Mouse (Mus musculus): ENCODE data around the gene Fam160a1. TPM values are rescaled to one million over a fixed set of nuclear protein-coding genes. Genes with fewer than 3 reads are reported as not detected.
A peak's percentile ranks its signal among the peaks of the same experiment; 100 is the strongest.

The Fam160a1 gene
- polyA plus RNA-seq, 1 experiment from 2014 or later = 5.1 TPM

DNA sequence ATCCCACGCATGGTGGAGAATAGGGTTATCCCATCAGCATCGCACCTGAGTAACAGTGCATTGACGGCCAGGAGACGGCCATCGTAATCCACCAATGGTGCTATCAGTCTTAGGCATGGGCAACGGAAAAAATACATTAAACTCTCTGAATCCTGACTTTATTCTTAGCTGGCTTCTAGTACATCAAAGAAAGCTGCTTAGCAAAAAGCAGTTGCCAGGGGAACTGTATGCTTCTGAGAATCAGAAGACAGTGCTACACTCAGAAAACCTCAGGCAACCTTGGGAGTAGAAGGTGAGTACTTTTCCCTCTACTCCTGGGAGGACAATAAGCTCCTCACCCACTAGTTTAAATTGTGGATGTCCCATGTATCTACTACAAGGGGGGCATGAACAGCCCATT, 149.4 kb downstream of the Fam160a1 start:
- H3K4me3 ChIP-seq (replicated peaks) = no peak overlapping the region
- no peaks in the 10 kb centered on the region for H3K27me3 ChIP-seq
- WGBS = 88% methylated on average over 6 of the region's 6 CpGs
- no peak for ATAC-seq (replicated peaks; ENCODE audit: low FRiP score)
- H3K36me3 ChIP-seq = no peaks in the 10 kb centered on the region
- no peak overlapping the region for H3K27ac ChIP-seq
- no peak overlapping the region for H3K4me2 ChIP-seq
- H3K9ac ChIP-seq = no peak overlapping the region
- H3K4me1 ChIP-seq = peaks cover 25% of the 10 kb centered on the region
- H3K9me3 ChIP-seq (replicated peaks) = no peaks in the 10 kb centered on the region

- H3K27me3 ChIP-seq = no peaks in the 10 kb centered on the region
- no peak for ATAC-seq (replicated peaks; ENCODE audit: low FRiP score)
- WGBS = 66% methylated on average over 12 of the region's 12 CpGs
- H3K4me1 ChIP-seq = peaks cover 25% of the 10 kb centered on the region
- H3K36me3 ChIP-seq = no peaks in the 10 kb centered on the region
- H3K4me3 ChIP-seq (replicated peaks) = no peak overlapping the region
- H3K9me3 ChIP-seq (replicated peaks) = no peaks in the 10 kb centered on the region
- H3K4me2 ChIP-seq = no peak overlapping the region
- H3K9ac ChIP-seq = no peak overlapping the region
- no peak overlapping the region for H3K27ac ChIP-seq
Observed at GRCm38 (mm10) chr3:85666736-85667135, 150.4 kb downstream of the Fam160a1 start.

- ATAC-seq (replicated peaks; ENCODE audit: low FRiP score) = peak; percentile 83
- no peak overlapping the region for H3K4me3 ChIP-seq (replicated peaks)
- no peaks in the 10 kb centered on the region for H3K27me3 ChIP-seq
- no peak overlapping the region for H3K9ac ChIP-seq
- peaks cover 25% of the 10 kb centered on the region for H3K4me1 ChIP-seq
- 55% methylated on average over 3 of the region's 3 CpGs for WGBS
- H3K4me2 ChIP-seq = no peak overlapping the region
- H3K36me3 ChIP-seq = no peaks in the 10 kb centered on the region
- no peaks in the 10 kb centered on the region for H3K9me3 ChIP-seq (replicated peaks)
- no peak overlapping the region for H3K27ac ChIP-seq
Observed at GRCm38 (mm10) chr3:85666166-85666565, 150.9 kb downstream of the Fam160a1 start.

DNA sequence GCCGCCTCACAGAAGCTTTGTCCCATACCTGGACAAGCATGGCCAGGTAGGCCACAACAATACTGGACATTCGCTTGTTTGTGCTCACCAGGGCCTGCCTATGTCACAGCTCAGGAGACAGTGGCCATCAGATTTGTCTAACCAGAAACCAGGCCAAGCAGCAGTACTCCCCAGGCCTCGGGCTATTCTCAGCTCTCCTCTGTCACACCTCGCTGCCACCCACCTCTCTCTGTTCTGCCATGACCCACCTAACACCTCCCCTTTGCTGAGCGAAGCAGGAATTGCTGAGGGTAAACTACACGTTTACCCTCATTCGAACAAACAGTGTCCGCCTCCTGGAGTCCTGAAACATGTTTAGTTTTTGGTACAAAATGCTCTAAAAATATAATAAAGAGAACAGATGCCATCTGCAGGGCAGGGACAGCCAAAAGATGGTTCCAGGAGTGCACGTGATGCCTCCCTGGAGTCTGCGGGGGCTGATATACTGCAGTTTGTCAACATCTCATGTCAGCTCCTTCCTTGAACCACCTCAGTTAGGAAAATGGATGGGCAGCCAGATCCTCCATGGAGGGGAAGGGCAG, 152.4 kb downstream of the Fam160a1 start:
- no peak overlapping the region for H3K27ac ChIP-seq
- WGBS = 65% methylated on average over 10 of the region's 10 CpGs

GRCm38 (mm10) chr3:85663826-85664225, 153.3 kb downstream of the Fam160a1 start:
- Histone ChIP-seq H3K27ac (peak overlapping the region; percentile 43), H3K4me1 (peaks cover 25% of the 10 kb centered on the region), H3K4me2 (no peak overlapping the region), H3K4me3 (replicated peaks) (no peak overlapping the region), H3K27me3 (no peaks in the 10 kb centered on the region), H3K9me3 (replicated peaks) (no peaks in the 10 kb centered on the region), H3K36me3 (no peaks in the 10 kb centered on the region), H3K9ac (no peak overlapping the region)
- WGBS = 79% methylated on average over 5 of the region's 5 CpGs
- peak; percentile 58; the same call in 1 of the 2 replicates for ATAC-seq (replicated peaks; ENCODE audit: low FRiP score)

More for the DNA sequence above, 152.4 kb downstream of the Fam160a1 start:
- peaks cover 25% of the 10 kb centered on the region for H3K4me1 ChIP-seq
- H3K4me3 ChIP-seq (replicated peaks) = no peak overlapping the region
- no peak overlapping the region for H3K4me2 ChIP-seq
- H3K9me3 ChIP-seq (replicated peaks) = no peaks in the 10 kb centered on the region
- H3K27me3 ChIP-seq = no peaks in the 10 kb centered on the region
- H3K9ac ChIP-seq = no peak overlapping the region
- no peaks in the 10 kb centered on the region for H3K36me3 ChIP-seq
- peak; percentile 55 for ATAC-seq (replicated peaks; ENCODE audit: low FRiP score)

DNA sequence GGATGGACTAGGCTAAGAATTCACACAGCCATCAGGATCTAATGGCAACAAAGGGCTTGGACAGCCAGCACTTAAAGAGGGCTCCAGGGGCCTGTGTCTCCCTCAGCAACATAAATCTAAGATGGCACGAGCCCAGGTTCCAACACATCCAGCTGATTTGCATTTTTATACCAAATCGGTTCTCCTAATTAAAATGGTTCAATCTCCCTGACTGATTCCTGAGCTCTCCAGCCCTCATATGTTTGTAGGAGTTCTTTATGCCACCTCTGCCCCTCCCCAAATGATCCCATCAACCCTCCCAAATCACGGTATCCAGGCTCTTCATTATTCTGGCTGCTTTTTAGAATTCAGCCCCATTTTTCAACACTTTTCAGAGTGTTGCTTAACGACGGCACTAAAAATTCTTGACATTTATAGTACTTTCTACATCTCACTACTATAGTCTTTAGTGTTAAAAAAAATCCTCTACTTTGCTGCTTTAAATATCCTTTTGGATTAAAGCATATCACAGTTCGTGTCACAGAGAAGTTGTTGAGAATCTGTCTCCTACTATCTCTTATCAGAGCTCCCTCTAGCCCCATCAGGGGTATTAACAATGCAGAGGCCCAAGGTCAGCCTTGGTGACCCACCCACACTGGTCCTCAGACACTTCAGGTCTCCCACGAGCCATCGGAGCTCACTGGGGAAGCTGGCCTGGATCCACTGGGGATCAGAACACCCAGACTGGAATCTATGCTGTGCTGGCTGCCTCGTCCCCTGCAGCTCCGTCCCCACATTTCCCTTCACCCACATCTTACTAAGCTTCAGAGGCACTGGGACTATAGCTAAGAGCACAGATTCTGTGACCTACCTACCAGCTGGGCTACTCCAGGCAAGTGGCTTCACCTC, 154.9 kb downstream of the Fam160a1 start:
- H3K9me3 ChIP-seq (replicated peaks) = no peaks in the 10 kb centered on the region
- no peak overlapping the region for H3K9ac ChIP-seq
- H3K4me2 ChIP-seq = no peak overlapping the region
- no peaks in the 10 kb centered on the region for H3K36me3 ChIP-seq
- H3K4me1 ChIP-seq = peaks cover 25% of the 10 kb centered on the region
- H3K27me3 ChIP-seq = no peaks in the 10 kb centered on the region
- WGBS = 55% methylated on average over 10 of the region's 10 CpGs
- ATAC-seq (replicated peaks; ENCODE audit: low FRiP score) = no peak
- H3K4me3 ChIP-seq (replicated peaks) = no peak overlapping the region
- H3K27ac ChIP-seq = no peak overlapping the region

- 0 out of 2 replicates have a peak, but pooled peaks cover under 1% of the 10 kb centered on the region for H3K36me3 ChIP-seq
- 87% methylated on average over 7 of the region's 7 CpGs for WGBS
- no peak overlapping the region for H3K27ac ChIP-seq
- ATAC-seq (replicated peaks; ENCODE audit: low FRiP score) = no peak
- no peaks in the 10 kb centered on the region for H3K9me3 ChIP-seq (replicated peaks)
- H3K27me3 ChIP-seq = no peaks in the 10 kb centered on the region
- H3K4me2 ChIP-seq = no peak overlapping the region
- H3K9ac ChIP-seq = no peak overlapping the region
- no peak overlapping the region for H3K4me3 ChIP-seq (replicated peaks)
- H3K4me1 ChIP-seq = peaks cover 14% of the 10 kb centered on the region; the same call in 1 of the 2 replicates
Observed at GRCm38 (mm10) chr3:85659681-85660080, 157.4 kb downstream of the Fam160a1 start.

GRCm38 (mm10) chr3:85655538-85655937, 161.6 kb downstream of the Fam160a1 start:
- 90% methylated on average over 3 of the region's 3 CpGs for WGBS

GRCm38 (mm10) chr3:85652727-85653665, 164.1 kb downstream of the Fam160a1 start:
- no peak overlapping the region for H3K4me3 ChIP-seq (replicated peaks)
- no peaks in the 10 kb centered on the region for H3K4me1 ChIP-seq
- H3K27me3 ChIP-seq = no peaks in the 10 kb centered on the region
- H3K27ac ChIP-seq = no peak overlapping the region
- H3K36me3 ChIP-seq = 0 out of 2 replicates have a peak, but pooled peaks cover 8% of the 10 kb centered on the region
- H3K4me2 ChIP-seq = no peak overlapping the region
- no peak for ATAC-seq (replicated peaks; ENCODE audit: low FRiP score)
- H3K9me3 ChIP-seq (replicated peaks) = no peaks in the 10 kb centered on the region
- 72% methylated on average over 4 of the region's 4 CpGs for WGBS
- H3K9ac ChIP-seq = no peak overlapping the region

More at GRCm38 (mm10) chr3:85655538-85655937, 161.6 kb downstream of the Fam160a1 start:
- H3K4me1 ChIP-seq = no peaks in the 10 kb centered on the region
- ATAC-seq (replicated peaks; ENCODE audit: low FRiP score) = no peak
- H3K27ac ChIP-seq = no peak overlapping the region
- H3K27me3 ChIP-seq = no peaks in the 10 kb centered on the region
- H3K9me3 ChIP-seq (replicated peaks) = no peaks in the 10 kb centered on the region
- 0 out of 2 replicates have a peak, but pooled peaks cover 8% of the 10 kb centered on the region for H3K36me3 ChIP-seq
- no peak overlapping the region for H3K4me2 ChIP-seq
- no peak overlapping the region for H3K9ac ChIP-seq
- no peak overlapping the region for H3K4me3 ChIP-seq (replicated peaks)

- no peaks in the 10 kb centered on the region for H3K9me3 ChIP-seq (replicated peaks)
- H3K27ac ChIP-seq = no peak overlapping the region
- WGBS = 89% methylated on average over 4 of the region's 4 CpGs
- no peaks in the 10 kb centered on the region for H3K4me1 ChIP-seq
- no peak overlapping the region for H3K4me3 ChIP-seq (replicated peaks)
- 0 out of 2 replicates have a peak, but pooled peaks cover 4% of the 10 kb centered on the region for H3K36me3 ChIP-seq
- H3K4me2 ChIP-seq = no peak overlapping the region
- no peak overlapping the region for H3K9ac ChIP-seq
- no peaks in the 10 kb centered on the region for H3K27me3 ChIP-seq
- ATAC-seq (replicated peaks; ENCODE audit: low FRiP score) = no peak
Observed at GRCm38 (mm10) chr3:85649176-85649575, 167.9 kb downstream of the Fam160a1 start.

DNA sequence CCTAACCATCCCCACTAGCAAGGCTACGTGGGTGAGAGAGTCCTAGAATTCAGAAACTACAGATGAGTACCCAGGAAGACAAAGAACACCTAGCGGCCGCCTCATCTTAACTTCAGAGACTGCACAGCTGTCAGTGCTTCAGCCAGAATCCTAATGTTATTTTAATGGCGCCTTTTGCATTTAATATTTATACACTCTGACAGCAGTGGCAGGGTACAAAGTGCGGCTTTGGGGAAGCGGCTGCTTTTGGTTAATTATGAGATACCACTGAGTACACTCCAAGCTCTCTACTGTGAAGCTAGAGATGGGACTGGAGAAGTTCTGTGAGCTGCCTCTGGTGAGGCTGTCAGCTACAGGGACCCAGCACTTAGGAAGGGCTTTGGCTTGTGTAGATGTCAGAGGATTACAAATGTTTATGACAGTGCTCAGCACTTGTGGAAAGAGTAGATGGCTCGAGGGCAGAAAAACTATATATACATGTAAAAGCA, 171.5 kb downstream of the Fam160a1 start:
- Histone ChIP-seq H3K9me3 (replicated peaks) (no peaks in the 10 kb centered on the region), H3K9ac (no peak overlapping the region), H3K4me1 (no peaks in the 10 kb centered on the region), H3K27me3 (no peaks in the 10 kb centered on the region), H3K4me2 (no peak overlapping the region), H3K4me3 (replicated peaks) (no peak overlapping the region), H3K36me3 (no peaks in the 10 kb centered on the region), H3K27ac (no peak overlapping the region)
- ATAC-seq (replicated peaks; ENCODE audit: low FRiP score) = no peak
- 77% methylated on average over 7 of the region's 7 CpGs for WGBS
